Mouse (Mus musculus): Measurements from ENCODE around the gene Zic2.
"Not testable (repeated sequence)": the region's sequence is repeated elsewhere in the genome, so short reads cannot be mapped to it uniquely, and the experiment has no call there.

Gene Zic2

DNA sequence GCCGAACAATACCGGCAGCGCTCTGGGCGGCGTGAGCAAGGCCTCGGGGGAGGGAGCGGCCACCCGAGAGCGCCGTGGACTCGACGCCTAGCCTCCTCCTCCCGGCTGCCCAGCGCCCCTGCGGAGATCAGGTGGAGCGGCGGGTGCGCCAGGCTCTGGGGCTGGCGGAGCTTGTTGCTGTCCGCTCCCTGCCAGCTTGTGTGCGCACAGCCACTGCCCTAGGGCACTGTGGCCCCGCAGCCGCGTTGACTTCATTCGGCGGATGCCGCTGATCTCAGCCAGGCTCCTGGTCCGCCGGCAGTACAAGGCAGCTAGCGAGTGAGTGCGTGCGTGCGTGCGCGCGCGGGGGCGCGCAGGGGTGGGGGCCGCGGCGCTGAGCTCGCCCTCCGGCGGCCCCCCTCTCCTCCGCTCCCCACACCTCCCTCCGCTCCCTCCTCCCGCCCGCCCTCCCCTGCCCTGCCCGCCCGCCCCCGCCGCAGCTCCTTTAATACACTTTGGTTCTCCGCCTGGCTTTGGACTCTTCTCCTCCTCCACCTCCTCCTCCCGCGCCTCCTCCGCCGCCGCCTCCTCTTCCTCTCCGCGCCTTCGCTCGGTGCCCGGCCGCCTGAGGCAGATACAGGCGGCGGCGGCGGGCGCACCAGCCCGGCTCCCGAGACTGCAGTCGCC, at the start of gene Zic2:
Gene Zic2, plus strand, starts transcription at position 545 of the 666 bp plus-strand sequence.
- peak; percentile 45 to 61 for DNase-seq

GRCm38 (mm10) chr14:122426529-122427203, 48.6 kb upstream of the Zic2 start:
- DNase-seq = no peak

- no peak for DNase-seq
Observed at GRCm38 (mm10) chr14:122427204-122427560, 48.1 kb upstream of the Zic2 start.

DNA sequence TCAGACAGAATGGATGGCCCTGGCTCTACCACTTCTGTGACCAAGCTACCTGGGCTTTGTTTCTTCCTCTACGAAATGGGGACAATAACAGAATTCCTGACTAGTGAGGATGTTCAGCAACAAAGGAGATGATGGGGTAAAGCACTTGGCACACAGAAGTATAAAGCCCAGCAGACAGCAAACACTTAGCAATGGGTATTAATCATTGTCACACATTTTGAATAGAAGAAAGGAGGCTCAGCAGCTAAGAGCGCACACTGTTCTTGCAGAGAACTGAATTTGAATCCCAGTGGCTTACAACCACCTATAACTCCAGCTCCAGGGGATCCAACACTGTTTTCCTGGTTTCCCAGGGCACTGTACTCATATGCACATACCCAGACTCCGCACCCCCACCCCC, 47.6 kb upstream of the Zic2 start:
- DNase-seq = no peak

DNA sequence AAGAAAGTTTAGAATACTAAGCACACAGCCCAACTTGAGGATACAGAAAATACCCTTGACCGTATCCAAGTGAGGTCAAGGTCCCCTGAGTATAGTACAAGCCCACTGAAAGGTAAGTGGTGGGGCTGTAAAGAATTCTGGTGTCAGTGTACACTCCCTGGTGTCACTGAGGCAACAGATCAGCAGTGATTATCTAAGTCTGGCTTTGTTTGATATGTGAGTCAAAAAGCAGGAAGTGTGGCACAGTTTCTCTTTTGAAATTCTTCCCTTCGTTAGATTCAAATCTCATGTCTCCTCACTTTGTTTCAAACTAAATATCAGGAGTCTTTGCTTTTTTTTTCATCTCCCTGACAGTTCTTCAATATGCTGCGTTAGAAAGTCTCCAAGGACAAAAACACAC, 42.7 kb upstream of the Zic2 start:
- DNase-seq = no peak

DNA sequence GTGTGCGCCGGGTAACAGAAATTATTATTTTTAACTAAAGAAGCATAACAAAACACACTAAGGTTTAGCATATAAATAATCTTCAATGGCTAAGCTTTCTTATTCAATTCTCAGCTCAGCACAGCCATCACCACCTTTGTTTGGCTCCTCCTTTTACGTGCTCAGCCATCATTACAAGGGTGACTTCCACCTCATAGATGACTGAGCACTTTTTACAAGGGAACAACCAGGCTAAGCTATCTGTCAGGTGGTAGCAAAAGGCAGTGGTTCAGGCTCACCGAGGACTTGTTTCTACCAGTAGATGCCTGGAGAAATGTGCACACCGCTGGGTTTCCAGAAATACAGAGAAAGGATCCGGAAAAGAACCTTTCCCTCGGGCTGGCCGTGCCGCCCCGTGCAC, 41.2 kb upstream of the Zic2 start:
- no peak for DNase-seq

- no peak for DNase-seq
Observed at GRCm38 (mm10) chr14:122436850-122437249, 38.4 kb upstream of the Zic2 start.

GRCm38 (mm10) chr14:122449601-122450495, 25.4 kb upstream of the Zic2 start:
- DNase-seq = no peak

DNA sequence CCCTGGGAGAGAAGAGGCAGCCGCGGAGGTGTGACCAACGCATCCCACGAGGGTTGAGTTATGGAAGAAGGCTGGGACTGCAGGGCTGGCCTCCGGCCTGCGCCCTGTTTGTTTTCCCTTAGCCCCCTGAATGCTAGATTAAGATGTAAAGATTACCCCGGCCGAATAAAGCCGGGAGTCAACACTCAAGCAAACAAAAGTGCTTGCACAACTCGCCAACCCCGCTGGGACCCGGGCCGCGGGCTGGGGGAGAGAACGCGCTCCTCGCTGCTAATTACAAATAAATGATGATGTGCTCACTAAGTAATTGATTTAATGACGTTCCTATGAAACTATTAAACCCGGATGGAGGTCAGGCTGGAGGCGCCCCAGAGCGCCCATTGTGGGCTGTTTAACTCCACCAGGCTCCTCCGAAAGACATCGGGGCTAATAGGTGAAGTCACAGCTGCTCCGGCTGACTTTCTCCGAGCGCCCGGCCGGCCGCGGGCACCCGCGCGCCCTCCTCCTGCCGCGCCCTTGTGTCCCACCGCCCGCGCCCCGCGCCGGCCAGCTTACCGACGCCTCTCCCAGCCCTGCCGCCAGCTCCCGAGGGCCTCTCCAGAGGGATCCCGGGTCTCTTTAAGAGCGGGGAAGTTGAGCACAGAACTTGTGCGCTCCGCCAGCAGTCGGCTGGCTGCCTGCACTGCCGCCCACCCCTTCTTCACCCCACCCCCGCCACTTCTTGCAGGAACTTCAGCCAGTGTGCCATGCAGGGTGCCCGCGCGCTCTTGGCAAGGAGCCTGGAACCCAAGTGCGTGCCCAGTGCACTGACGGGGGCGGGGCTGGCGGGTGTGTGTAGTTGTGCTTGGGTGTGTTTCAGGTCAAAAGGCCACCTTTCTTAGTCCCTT, 24.5 kb upstream of the Zic2 start, which contains the start of gene Gm5089:
Gene Gm5089, minus strand, starts transcription at position 620 of the 887 bp plus-strand sequence.
- DNase-seq = no peak

- no peak for DNase-seq
Observed at GRCm38 (mm10) chr14:122451551-122452145, 23.6 kb upstream of the Zic2 start.

- no peak for DNase-seq
Observed at GRCm38 (mm10) chr14:122452701-122453387, 22.4 kb upstream of the Zic2 start.

DNA sequence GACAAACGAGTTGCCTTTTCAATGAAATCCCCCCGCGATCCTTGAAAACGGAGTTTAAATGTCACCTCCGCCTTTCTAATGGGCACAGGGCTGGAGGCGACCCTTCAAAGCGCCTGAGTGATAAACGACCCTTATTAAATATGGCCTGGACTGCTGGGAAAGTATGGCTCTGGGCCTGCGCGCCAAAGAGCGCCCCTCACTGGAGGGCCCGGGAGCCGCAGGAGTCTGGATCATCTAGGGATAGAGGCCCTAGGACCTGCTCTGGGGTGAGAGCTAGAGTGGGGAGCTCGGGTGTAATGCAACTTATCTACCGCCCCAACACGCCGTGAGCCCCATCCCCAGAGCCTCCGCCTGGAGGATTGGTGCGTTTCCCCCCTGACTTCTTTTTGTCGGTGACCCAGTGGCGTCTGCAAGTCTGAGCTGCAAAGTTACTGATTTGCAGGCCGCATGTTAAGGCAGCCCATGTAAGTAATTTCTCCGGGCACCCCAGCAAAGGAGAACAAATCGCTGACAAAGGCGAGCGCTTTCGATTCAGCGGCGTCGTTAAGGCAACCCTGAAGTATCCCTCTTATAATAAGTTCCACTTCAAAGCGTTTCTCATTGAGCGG, 21.7 kb upstream of the Zic2 start:
- DNase-seq = no peak

DNA sequence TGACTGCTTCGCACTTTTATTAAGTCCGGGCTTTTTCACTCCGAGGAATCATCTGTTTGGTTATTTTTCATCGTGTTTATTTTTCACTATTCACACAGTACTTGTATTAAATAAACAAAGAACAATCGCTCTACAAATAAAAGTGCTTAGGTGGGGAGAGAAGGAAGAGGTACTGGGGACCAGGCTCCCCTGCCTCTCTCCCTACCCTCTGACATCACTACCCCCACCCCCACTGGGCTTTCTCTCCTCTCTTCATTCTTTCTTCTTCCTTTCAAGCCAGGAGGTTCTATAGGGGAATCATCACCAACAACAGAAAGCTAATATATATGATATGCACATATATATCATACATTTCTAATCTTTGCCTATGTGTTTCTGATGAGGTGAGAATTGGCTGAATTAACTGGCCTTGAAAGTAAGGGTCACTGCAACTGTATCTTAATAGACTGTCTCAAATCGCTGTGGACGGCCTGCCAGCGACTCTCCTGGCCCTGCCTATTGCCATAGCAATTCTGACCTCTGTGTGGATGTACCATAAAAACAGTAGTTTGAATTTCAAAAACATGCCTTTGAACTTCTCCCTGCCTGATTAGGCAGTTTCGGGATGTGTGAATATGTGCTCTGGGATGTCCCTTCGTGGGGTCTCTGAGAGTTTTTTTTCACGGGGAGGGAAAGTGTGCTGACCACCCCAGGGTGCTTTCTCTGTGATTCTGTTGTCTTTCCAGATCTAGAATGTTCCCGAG, 21.1 kb upstream of the Zic2 start:
- no peak for DNase-seq

GRCm38 (mm10) chr14:122454901-122455561, 20.2 kb upstream of the Zic2 start:
- DNase-seq = no peak

DNA sequence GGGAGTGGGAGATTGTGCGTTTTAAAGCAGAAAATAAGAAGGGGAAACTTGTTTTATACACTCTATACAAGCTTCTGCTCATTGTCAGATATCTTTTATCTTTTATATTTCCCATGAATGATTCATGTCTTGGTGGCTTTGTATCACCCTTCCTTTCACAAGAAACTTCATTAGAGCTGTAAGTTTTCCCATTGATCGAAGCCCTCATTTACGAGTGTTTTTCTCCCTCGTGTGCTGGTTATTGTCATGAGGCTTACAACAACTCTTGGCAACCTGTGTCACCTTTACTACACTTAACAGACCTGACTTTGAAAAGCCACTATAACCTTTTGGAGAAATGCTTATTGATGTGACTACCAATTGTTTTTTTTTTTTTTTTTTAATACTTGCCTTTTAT, 19.7 kb upstream of the Zic2 start:
- no peak for DNase-seq

DNA sequence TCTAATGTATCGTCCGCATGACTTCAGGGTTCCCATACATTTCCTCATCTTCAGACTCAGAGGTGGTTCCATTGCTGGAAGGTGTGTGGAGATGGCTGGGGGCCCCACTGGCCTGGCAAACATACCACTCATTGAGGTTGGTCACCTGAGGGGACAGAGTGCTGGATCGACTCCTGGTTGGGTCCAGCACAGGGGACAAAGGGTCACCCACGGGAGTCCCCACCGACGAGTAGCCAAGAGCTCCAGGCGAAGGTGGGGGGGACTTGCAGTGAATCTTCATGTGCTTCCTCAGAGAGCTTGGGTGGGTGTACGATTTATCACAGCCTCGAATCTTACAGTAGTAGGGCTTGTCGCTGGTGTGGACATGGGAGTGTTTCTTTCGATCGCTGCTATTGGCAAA, 15.9 kb upstream of the Zic2 start:
- DNase-seq = not testable (repeated sequence)

- no peak for DNase-seq
Observed at GRCm38 (mm10) chr14:122459776-122460175, 15.5 kb upstream of the Zic2 start.

DNA sequence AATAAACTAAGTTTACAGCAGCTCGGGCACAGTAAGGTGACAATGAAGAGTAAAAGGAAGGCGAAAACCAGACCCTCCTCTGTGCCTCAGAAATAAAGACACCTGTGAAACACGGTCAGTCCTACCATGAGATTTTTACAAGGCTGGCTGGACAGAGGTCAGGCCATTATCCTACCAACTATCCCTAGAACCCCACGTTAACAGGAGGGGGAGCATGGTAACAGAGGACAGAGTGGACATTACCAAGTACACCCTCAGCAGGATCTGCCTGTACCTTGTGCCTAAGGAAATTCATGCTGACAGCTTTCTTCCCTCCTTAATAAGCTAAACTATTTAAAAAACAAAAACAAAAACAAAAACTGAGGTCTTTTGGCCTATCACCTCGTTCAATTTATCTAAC, 15.0 kb upstream of the Zic2 start:
- no peak for DNase-seq

GRCm38 (mm10) chr14:122461500-122461899, 13.7 kb upstream of the Zic2 start:
- no peak for DNase-seq

- peak in 1 of 2 experiments; percentile 5 for DNase-seq
Observed at GRCm38 (mm10) chr14:122461966-122462365, 13.3 kb upstream of the Zic2 start.
